Comparison of ENCODE assay signal across 8 mouse cellular contexts in the genomic region with DNA sequence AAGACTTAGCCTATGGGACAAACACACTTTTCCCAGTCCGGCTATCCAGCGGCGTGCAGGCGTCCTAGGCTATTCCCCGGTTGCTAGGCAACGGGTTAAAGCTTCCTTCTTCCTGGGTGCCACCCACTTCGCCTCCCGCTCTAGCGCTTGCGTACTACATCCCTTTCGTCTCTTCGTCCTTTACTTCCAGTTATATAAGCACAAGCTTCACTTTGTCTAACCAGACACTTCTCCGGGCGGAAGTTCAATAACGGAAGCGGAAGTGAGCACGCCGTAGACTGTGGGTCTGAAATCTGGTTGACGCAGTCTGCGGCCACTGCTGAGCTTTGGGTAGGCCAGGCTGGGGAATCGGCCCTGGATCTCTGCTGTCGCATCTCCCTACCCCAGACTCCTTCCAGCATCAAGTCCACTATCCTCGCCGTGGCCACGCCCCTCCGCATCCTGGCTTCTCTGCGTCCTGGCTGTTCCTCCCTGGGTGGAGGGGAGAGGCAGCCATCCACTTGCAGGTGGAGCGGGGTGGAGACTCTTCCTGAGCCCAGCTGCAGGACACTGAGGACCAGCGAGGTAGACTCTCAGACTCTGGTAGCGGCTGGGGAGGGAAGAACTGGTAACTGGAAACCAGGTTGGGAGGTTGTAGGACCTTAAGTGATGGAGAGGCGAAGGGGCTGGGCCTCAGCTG. TPM values are rescaled to one million over a fixed set of nuclear protein-coding genes. Genes with fewer than 3 reads are reported as not detected.
DNase-seq lines count a peak whose midpoint lies in the region; ATAC-seq lines count a peak whose summit lies in the region.

A gene (plus strand): TSS at position 206 of the 679 bp plus-strand sequence.

- peak; percentile 99 for ATAC-seq in megakaryocyte progenitor cell, adult 5-6 weeks (replicated peaks; ENCODE audit: poor library complexity)

- peak; percentile 93 to 97 for DNase-seq in adrenal gland, adult (ENCODE audit: inconsistent age in 2 of 2, low spot score in 1 of 2)
- DNase-seq in embryo, embryonic 10 days (ENCODE audit: low spot score), result peak; percentile 96
- peak; percentile 71 for DNase-seq in gastrocnemius, postnatal 10 days
- peak; percentile 97 for DNase-seq in induced T-regulatory cell, adult 2 months (ENCODE audit: low read depth)
- DNase-seq in left cerebral cortex, adult 9 months (ENCODE audit: low spot score in 2 of 2), result peak; percentile 94 to 95
- peak; percentile 79 for DNase-seq in right cerebral cortex, postnatal 14 days
- peak; percentile 92 for DNase-seq in yolk sac, embryonic 10.5 days (ENCODE audit: low spot score)

RNA-seq across cellular contexts. Expression of the gene that starts here (rescaled TPM):
- total RNA-seq in gastrocnemius, postnatal 10 days (2021), result 10 to 100 TPM in 1 of 2 experiments, 1 to 10 TPM in 1; 9.8 to 12.0 TPM
- 9.7 and 13.1 TPM in 2 replicates for total RNA-seq in megakaryocyte progenitor cell, adult 5-6 weeks (2015)
- 12.2 and 13.4 TPM in 2 replicates for total RNA-seq in megakaryocyte progenitor cell, adult 5-6 weeks (2017)

Comparison
In these comparisons a context has a peak if more than half of its experiments do, and no peak if none do; other contexts are left out.
1. Peak in every context shown above with its lines: DNase-seq and ATAC-seq.